Mouse (Mus musculus) heart, embryonic 10.5 days (tissue): Measurements from ENCODE around the gene Magea1. TPM values are rescaled to one million over a fixed set of nuclear protein-coding genes. Genes with fewer than 3 reads are reported as not detected.
"Not testable (repeated sequence)": the region's sequence is repeated elsewhere in the genome, so short reads cannot be mapped to it uniquely, and the experiment has no call there.

Experiments used
- DNase-seq: peaks from one replicate; pipeline ENCODE4 v3.0.0-alpha.2; 2017; ENCODE audit warnings: low spot score
- H3K27ac ChIP-seq: fragments of 300-500 bp; sonication (generic); 2 replicates; pipeline ENCODE4 v1.5.1; 2016; ENCODE audit warnings: mild to moderate bottlenecking
- H3K27me3 ChIP-seq: fragments of 300-500 bp; sonication (generic); 2 replicates; pipeline ENCODE4 v1.6.1; 2016; ENCODE audit warnings: mild to moderate bottlenecking; ENCODE audit not compliant: poor library complexity, insufficient read depth, severe bottlenecking
- H3K36me3 ChIP-seq: fragments of 300-500 bp; sonication (generic); 2 replicates; pipeline ENCODE4 v1.6.1; 2016; ENCODE audit warnings: mild to moderate bottlenecking, moderate library complexity
- H3K4me1 ChIP-seq: fragments of 300-500 bp; sonication (generic); 2 replicates; pipeline ENCODE4 v1.6.1; 2016; ENCODE audit warnings: mild to moderate bottlenecking
- H3K4me3 ChIP-seq: fragments of 300-500 bp; sonication (generic); 2 replicates; pipeline ENCODE4 v1.5.1; 2016; ENCODE audit warnings: mild to moderate bottlenecking, moderate library complexity
- H3K9me3 ChIP-seq: fragments of 300-500 bp; sonication (generic); 2 replicates; pipeline ENCODE4 v1.6.1; 2016; ENCODE audit warnings: mild to moderate bottlenecking, moderate library complexity
- WGBS: fragments of 180-500 bp; shearing (Covaris S2); methylation state at CpG from one replicate; pipeline ENCODE4 v1.1.7; 2016; 5-methylcytosine and 5-hydroxymethylcytosine counted together
- polyA plus RNA-seq: library from polyadenylated mRNA; unstranded; fragments of >200 nt; fragmentation: Nextera tagmentation; extraction: Ambion mirVana; gene quantifications from 2 replicates; pipeline ENCODE4 v1.2.1, GENCODE M21; 2016

Gene Magea1
- polyA plus RNA-seq = not detected in 2 replicates

GRCm38 (mm10) chrX:155089693-155090092 lies at the start of gene Magea1:
TSS of gene Magea1 (minus strand) at chrX:155089793.
- DNase-seq, H3K9me3 ChIP-seq, H3K27ac ChIP-seq, H3K36me3 ChIP-seq, H3K27me3 ChIP-seq, H3K4me1 ChIP-seq, H3K4me3 ChIP-seq: not testable (repeated sequence)
- 83% methylated on average over 1 of the region's 2 CpGs for WGBS

- H3K27ac ChIP-seq, DNase-seq, H3K9me3 ChIP-seq, H3K4me3 ChIP-seq, H3K27me3 ChIP-seq, H3K36me3 ChIP-seq, H3K4me1 ChIP-seq: not testable (repeated sequence)
- WGBS = 77% methylated on average over 3 of the region's 3 CpGs
Measured at GRCm38 (mm10) chrX:155128312-155128711, 38.7 kb upstream of the Magea1 start, which contains the start of gene Cldn34b2. TSS of gene Cldn34b2 (minus strand) at chrX:155128412.

GRCm38 (mm10) chrX:155098024-155098423 lies 8.4 kb upstream of the Magea1 start:
- H3K36me3 ChIP-seq = no peaks in the 10 kb centered on the region
- no peaks in the 10 kb centered on the region for H3K9me3 ChIP-seq
- H3K4me1 ChIP-seq = no peaks in the 10 kb centered on the region
- DNase-seq = no peak
- H3K4me3 ChIP-seq = no peak overlapping the region
- H3K27me3 ChIP-seq = no peaks in the 10 kb centered on the region
- H3K27ac ChIP-seq = no peak overlapping the region

- not testable (repeated sequence) for H3K27me3 ChIP-seq, H3K9me3 ChIP-seq, DNase-seq, H3K4me1 ChIP-seq, H3K4me3 ChIP-seq, H3K36me3 ChIP-seq, H3K27ac ChIP-seq
- 73% methylated on average over 4 of the region's 4 CpGs for WGBS
Measured at GRCm38 (mm10) chrX:155093566-155093965, 4.0 kb upstream of the Magea1 start, which contains the start of gene Magea2. TSS of gene Magea2 (minus strand) at chrX:155093666.

- not testable (repeated sequence) for H3K27me3 ChIP-seq, H3K27ac ChIP-seq, H3K36me3 ChIP-seq, H3K4me1 ChIP-seq, DNase-seq, H3K4me3 ChIP-seq, H3K9me3 ChIP-seq
- WGBS = 83% methylated on average over 16 of the region's 16 CpGs
Measured at GRCm38 (mm10) chrX:155063045-155063444, 26.5 kb downstream of the Magea1 start, which contains the start of gene Magea5. TSS of gene Magea5 (minus strand) at chrX:155063145.

Other genes starting within 250 kb of the Magea1 start
- not detected in 2 replicates for gene Cldn34b1, start 199.5 kb downstream of the Magea1 start, polyA plus RNA-seq
- not detected in 2 replicates for gene Magea6, start 153.8 kb downstream of the Magea1 start, polyA plus RNA-seq
- not detected in 2 replicates for gene Magea3, start 140.3 kb downstream of the Magea1 start, polyA plus RNA-seq
- not detected in 2 replicates for gene Magea8, start 93.9 kb downstream of the Magea1 start, polyA plus RNA-seq
- not detected in 2 replicates for gene Magea5, start 26.6 kb downstream of the Magea1 start, polyA plus RNA-seq
- gene Magea2, start 3.9 kb upstream of the Magea1 start, polyA plus RNA-seq = not detected in 2 replicates
- not detected in 2 replicates for gene Cldn34b2, start 38.6 kb upstream of the Magea1 start, polyA plus RNA-seq
- gene Sat1, start 126.7 kb upstream of the Magea1 start, polyA plus RNA-seq = 56.9 and 78.5 TPM in 2 replicates
- gene Acot9, start 172.7 kb upstream of the Magea1 start, polyA plus RNA-seq = 32.4 and 34.8 TPM in 2 replicates